Mouse (Mus musculus): ENCODE results near the gene Rasgrp4.
"Not testable (repeated sequence)": the region's sequence is repeated elsewhere in the genome, so short reads cannot be mapped to it uniquely, and the experiment has no call there.

Rasgrp4 gene

GRCm38 (mm10) chr7:29134693-29135386 lies at the start of gene Rasgrp4:
TSS of gene Rasgrp4 (plus strand) at chr7:29134851.
- DNase-seq (ENCODE audit: low read depth): no peak

GRCm38 (mm10) chr7:29085981-29086380 lies 48.7 kb upstream of the Rasgrp4 start:
- DNase-seq (ENCODE audit: low read depth): no peak

GRCm38 (mm10) chr7:29086902-29087301 lies 47.7 kb upstream of the Rasgrp4 start:
- no peak for DNase-seq (ENCODE audit: low read depth)

- no peak for DNase-seq (ENCODE audit: low read depth)
Measured at GRCm38 (mm10) chr7:29088817-29089216, 45.8 kb upstream of the Rasgrp4 start.

GRCm38 (mm10) chr7:29097131-29097530 lies 37.5 kb upstream of the Rasgrp4 start:
- no peak for DNase-seq (ENCODE audit: low read depth)

- DNase-seq (ENCODE audit: low read depth): no peak
Measured at GRCm38 (mm10) chr7:29101286-29102017, 33.2 kb upstream of the Rasgrp4 start.

DNA sequence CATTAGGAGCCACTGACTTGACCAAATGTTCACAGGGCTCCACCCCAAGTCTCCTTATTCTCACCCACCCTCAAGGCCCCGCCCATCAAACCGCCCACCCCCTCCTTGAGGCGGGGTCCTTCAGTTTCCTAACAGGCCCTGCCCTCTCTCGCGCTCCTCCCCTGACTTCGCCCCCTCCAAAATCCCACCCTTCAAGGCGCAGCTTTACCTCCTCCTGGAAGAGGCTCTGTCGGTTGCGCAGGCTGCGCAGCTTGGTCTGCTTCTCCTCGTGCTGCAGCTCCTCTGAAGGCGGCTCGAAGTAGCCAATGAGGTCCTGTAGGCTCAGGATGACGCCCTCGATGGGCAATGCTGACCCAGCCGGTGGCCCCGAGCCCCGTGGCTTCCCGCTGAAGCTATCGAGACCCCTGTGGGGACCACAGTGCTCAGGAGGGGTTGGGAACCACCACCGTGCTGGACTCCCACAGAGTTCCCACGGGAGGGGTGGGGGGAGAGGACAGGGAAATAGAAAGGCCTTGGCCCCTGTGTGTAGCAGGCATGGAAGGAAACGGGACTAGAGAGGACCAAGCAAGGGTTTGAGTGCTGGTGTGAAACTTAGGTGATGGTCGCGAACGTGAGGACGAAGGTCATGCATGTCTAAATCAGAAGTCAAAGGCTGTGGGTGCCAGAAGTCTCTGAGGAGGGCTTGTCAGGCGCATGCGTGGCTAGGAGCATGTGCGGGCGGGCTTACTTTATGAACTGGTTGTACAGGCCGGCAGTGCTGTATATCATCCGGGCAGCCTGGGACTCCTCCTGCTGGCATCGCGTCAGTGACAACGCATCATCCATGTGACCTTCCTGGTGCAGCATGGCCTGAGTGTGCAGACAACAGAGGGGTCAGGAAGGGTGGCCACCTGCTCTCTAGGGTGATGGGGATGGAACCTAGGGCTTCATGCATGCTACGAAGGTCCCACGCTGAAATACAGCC lies 25.4 kb upstream of the Rasgrp4 start:
- no peak for DNase-seq (ENCODE audit: low read depth)

DNA sequence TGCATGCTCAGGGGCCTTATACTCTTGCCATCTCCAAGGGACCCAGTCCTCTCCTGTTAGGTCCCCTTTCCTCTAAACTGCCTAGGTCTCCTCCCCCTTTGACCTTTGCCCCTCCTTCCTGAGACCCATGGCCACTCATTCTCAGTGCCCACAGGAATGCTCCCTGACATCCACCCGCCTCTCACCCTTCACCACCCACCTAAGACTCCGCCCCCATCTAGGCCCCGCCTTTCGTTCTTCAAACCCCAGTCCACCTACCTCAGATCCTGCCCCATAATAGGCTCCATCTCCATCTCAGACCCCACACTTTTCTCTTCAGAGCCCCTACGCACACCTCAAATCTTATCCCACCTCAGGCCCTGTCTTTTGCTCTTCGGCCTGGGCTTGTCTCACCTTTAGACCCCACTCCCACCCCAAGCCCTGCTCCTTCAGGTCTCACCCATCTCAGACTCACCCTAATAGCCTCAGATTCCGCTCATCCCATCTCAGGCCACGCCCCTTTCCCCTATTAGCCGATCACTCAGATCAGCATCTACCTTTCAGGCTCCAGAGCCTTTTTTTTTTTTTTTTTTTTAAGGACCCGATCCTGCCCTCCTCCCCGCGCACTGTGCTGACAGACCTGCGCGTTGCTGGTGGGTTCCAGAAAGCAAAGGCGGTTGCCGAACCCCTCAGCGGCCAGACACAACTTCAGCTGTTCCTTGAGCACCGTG lies 16.4 kb upstream of the Rasgrp4 start:
- DNase-seq (ENCODE audit: low read depth): no peak

DNA sequence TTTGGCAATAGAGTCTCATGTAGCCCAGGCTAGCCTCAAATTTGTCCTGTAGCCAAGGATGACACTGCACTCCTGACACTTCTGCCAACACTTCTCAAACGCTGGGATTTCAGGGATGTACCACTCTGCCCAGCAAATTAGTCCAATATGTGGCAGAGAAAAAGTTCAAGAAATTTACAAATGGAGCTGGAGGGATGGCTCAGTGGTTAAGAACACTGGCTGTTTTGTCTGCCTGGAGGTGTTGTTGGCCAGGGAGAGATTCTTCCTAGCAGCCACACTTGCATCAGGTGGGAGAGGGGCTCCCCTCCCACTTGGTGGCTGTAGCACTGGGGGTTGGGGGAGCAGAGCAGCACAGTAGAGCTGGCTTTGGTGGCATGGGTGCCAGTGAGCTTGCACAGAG lies 15.1 kb upstream of the Rasgrp4 start:
- peak; percentile 78 for DNase-seq (ENCODE audit: low read depth)

DNA sequence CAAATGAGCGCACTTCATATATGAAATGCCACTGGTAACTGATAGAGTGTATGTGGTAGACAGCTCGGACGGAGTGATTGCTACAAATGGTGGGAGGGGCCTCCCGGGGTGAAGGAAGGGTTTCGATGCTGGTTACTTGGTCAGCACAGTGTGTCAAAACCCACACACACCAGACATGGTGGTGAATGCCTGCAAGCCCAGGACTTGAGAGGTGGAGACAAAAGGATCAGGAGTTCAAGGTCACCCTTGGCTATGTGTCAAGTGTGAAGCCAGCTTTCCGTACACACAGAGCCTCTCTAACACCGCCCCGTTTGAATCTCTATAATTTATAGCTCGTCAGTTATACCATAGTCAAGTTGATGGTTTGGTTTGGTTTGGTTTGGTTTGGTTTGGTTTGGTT lies 11.8 kb upstream of the Rasgrp4 start:
- no peak for DNase-seq (ENCODE audit: low read depth)

GRCm38 (mm10) chr7:29123531-29124358 lies 10.9 kb upstream of the Rasgrp4 start:
- DNase-seq (ENCODE audit: low read depth): no peak

- peak; percentile 48 for DNase-seq (ENCODE audit: low read depth)
Measured at GRCm38 (mm10) chr7:29124970-29125369, 9.7 kb upstream of the Rasgrp4 start, which contains the start of gene Ryr1. TSS of gene Ryr1 (minus strand) at chr7:29125179.

DNA sequence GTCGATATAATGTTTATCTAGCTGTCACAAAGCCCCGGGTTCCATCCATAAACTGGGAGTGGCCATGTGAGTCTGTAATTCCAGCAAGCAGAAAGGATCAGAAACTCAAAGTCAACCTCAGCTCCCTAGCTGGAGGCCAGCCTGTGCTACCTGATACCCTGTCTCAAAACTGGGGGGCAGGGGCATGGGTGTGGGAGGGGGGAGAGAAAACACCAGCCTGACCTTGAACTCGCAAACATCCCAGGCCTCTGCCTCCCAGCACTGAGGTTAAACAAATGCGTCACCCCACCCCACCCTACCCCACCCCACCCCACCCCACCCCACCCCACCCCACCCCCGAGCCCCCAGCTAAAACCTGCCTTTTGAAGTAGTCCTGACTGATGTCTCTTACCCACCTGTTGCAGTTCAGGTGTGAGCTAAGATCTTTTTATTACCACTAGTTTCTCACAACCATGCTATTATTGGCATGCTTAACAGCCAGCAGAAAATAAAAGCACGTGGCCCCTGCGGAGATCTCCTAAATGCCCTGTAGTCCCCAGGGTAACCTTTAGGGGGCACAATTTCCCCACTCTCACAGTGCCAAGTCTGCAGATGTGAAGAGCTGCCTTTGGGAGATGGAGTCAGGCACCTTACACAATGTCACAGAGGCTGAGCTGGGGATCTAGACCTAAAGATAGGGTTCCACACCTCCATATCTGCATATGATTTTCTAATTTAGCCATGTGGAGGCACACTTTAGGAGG lies 8.3 kb upstream of the Rasgrp4 start:
- DNase-seq (ENCODE audit: low read depth): peak; percentile 61

- peak; percentile 68 for DNase-seq (ENCODE audit: low read depth)
Measured at GRCm38 (mm10) chr7:29128725-29129124, 5.9 kb upstream of the Rasgrp4 start.

DNA sequence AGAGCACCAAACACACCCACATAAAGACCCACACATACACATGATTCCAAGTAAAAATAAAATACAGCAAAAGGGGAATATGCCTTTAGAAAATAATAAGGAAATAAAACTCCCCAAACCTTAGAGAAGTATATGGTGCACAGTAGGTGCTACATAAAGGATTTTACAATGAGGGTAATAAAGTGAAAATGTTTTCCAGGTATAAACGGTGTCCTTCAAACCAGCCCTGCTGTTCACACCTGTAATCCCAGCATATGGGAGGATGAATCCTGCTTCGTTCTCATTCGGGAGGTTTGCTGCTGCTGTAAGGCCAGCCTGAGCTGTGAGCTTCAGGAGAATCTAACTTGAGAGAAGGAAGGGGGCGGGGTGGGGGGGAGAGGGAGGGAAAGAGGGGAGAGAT lies 421 bp upstream of the Rasgrp4 start:
- no peak for DNase-seq (ENCODE audit: low read depth)

- DNase-seq (ENCODE audit: low read depth): no peak
Measured at GRCm38 (mm10) chr7:29137429-29137828, 2.8 kb downstream of the Rasgrp4 start.

DNA sequence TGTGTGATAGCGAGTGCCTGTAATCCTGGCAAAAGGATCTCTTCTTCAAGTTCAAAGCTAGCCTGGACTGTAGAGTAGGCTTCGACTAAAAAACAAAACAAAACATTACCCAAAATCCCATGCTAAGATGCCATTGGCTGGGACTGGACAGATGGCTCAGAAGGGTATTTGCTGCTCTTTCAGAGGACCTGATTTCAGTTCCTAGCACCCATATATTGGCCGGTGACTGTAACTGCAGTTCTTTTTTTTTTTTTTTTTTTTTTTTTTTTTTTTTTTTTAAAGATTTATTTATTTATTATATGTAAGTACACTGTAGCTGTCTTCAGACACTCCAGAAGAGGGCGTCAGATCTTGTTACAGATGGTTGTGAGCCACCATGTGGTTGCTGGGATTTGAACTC lies 4.6 kb downstream of the Rasgrp4 start:
- DNase-seq (ENCODE audit: low read depth): not testable (repeated sequence)

- DNase-seq (ENCODE audit: low read depth): no peak
Measured at GRCm38 (mm10) chr7:29141416-29141815, 6.8 kb downstream of the Rasgrp4 start.

GRCm38 (mm10) chr7:29144006-29144405 lies 9.4 kb downstream of the Rasgrp4 start:
- DNase-seq (ENCODE audit: low read depth): peak; percentile 42
